Mouse (Mus musculus): ENCODE data around the gene Snapin. TPM values are rescaled to one million over a fixed set of nuclear protein-coding genes. Genes with fewer than 3 reads are reported as not detected.

Gene Snapin
- total and polyA plus RNA-seq, 2 experiments from 2014 or later: 48.2 to 80.4 TPM

DNA sequence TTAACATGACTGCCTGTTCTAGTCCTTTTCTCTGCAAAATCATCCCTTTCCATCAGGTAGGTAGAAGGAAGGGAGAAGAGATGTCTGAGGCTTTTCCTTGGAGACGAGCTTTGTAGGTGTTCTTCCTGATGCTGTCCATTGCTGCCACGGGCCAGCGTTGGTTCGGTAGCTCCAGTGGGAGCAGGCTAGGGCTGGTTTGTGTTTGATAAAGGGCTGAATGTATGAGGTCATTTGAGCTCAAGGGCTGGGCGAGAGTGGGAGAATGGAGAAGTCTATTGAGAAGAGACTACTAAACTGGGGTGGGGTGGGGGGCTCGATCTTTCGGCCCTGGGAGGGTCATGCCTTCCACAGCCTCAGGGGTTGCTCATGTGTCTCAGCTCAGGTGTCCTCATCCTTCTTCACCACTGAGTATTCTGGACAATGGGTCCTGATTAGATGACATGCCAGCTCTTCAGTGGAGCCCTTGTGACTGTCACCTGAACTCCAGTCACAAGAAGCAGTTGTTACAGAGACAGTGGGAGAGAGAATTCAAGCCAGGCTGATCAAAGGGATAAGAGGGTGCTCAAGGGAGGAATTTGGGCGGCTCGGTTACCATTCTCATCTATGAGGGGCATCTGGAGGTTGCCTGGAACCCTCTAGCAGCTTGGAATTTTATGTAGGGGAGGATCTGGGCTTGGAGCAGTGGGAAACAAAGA, 22.3 kb upstream of the Snapin start:
- peaks cover 18% of the 10 kb centered on the region; the same call in 1 of the 2 replicates for H3K27me3 ChIP-seq (ENCODE audit: insufficient read depth, low read length)

DNA sequence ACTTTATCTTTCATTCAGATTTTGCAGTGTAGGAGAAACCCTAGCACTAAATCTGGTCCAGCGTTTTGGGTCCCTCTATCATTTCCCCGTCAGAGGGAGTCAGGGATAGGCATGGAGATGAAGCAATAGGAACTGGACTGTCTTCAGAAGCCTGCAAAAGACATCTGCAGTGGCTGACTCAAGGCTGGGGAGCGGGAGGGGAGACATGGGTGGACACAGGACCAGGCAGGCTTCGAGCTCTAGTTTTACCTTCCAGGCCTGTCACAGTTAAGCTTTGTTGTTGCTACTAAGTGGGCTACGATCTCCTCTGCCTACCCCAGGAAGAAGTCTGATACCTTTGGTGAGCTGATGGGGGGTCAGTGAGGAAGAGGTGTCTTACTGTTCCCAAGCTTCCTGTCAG, 21.4 kb upstream of the Snapin start:
- Histone ChIP-seq H3K4me2 (ENCODE audit: low read depth) (no peak overlapping the region), H3K36me3 (ENCODE audit: insufficient read depth) (0 out of 2 replicates have a peak, but pooled peaks cover 5% of the 10 kb centered on the region), H3K27me3 (ENCODE audit: insufficient read depth, low read length) (peaks cover 18% of the 10 kb centered on the region; the same call in 1 of the 2 replicates), H3K4me1 (ENCODE audit: insufficient read depth) (peaks cover 18% of the 10 kb centered on the region), H3K9ac (no peak overlapping the region), H3K9me3 (ENCODE audit: low read length) (no peaks in the 10 kb centered on the region), H3K4me3 (ENCODE audit: low read depth, low read length) (no peak overlapping the region), H3K27ac (ENCODE audit: low read depth, low read length) (no peak overlapping the region)
- ATAC-seq: no peak
- WGBS: 95% methylated on average over 5 of the region's 5 CpGs
- no peak for TF ChIP-seq CTCF (IDR thresholded peaks at IDR 0.05; ENCODE audit: low read depth)
- no peak for DNase-seq

More for the DNA sequence above, 22.3 kb upstream of the Snapin start:
- Histone ChIP-seq H3K27ac (ENCODE audit: low read depth, low read length) (no peak overlapping the region), H3K9ac (no peak overlapping the region), H3K4me2 (ENCODE audit: low read depth) (no peak overlapping the region), H3K36me3 (ENCODE audit: insufficient read depth) (no peaks in the 10 kb centered on the region), H3K9me3 (ENCODE audit: low read length) (no peaks in the 10 kb centered on the region), H3K4me1 (ENCODE audit: insufficient read depth) (peaks cover 12% of the 10 kb centered on the region), H3K4me3 (ENCODE audit: low read depth, low read length) (no peak overlapping the region)
- no peak for TF ChIP-seq CTCF (IDR thresholded peaks at IDR 0.05; ENCODE audit: low read depth)
- no peak for DNase-seq
- ATAC-seq: no peak
- 82% methylated on average over 9 of the region's 9 CpGs for WGBS

DNA sequence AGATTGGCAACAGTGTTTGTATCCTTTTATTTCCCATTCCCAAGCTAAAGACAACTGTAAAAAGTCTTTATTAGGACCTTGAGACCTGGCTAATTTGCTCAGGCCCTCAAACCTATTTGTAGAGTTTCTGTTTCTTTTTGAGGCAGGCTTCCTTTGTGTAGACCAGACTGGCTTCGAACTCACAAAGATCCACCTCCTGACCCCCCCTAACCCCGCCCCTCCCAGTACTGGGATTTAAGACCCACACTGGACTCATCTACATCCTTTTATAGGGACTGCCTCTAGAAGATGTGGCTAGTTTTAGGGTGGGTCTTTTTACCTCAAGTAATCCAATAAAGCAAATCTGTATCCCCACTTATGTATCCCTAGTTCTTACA, 18.9 kb upstream of the Snapin start:
- no peak for DNase-seq
- TF ChIP-seq CTCF (IDR thresholded peaks at IDR 0.05; ENCODE audit: low read depth): no peak
- H3K4me1 ChIP-seq (ENCODE audit: insufficient read depth): peaks cover 12% of the 10 kb centered on the region
- no peak overlapping the region for H3K9ac ChIP-seq
- H3K4me2 ChIP-seq (ENCODE audit: low read depth): peak overlapping the region; percentile 50
- H3K4me3 ChIP-seq (ENCODE audit: low read depth, low read length): peak overlapping the region; percentile 97
- peak overlapping the region; percentile 22; the same call in 1 of the 2 replicates for H3K27ac ChIP-seq (ENCODE audit: low read depth, low read length)
- 9% methylated on average over 2 of the region's 2 CpGs for WGBS
- H3K36me3 ChIP-seq (ENCODE audit: insufficient read depth): peaks cover 25% of the 10 kb centered on the region; the same call in 1 of the 2 replicates
- no peaks in the 10 kb centered on the region for H3K9me3 ChIP-seq (ENCODE audit: low read length)
- ATAC-seq: peak; percentile 1; the same call in 1 of the 2 replicates
- H3K27me3 ChIP-seq (ENCODE audit: insufficient read depth, low read length): peaks cover 12% of the 10 kb centered on the region; the same call in 1 of the 2 replicates

DNA sequence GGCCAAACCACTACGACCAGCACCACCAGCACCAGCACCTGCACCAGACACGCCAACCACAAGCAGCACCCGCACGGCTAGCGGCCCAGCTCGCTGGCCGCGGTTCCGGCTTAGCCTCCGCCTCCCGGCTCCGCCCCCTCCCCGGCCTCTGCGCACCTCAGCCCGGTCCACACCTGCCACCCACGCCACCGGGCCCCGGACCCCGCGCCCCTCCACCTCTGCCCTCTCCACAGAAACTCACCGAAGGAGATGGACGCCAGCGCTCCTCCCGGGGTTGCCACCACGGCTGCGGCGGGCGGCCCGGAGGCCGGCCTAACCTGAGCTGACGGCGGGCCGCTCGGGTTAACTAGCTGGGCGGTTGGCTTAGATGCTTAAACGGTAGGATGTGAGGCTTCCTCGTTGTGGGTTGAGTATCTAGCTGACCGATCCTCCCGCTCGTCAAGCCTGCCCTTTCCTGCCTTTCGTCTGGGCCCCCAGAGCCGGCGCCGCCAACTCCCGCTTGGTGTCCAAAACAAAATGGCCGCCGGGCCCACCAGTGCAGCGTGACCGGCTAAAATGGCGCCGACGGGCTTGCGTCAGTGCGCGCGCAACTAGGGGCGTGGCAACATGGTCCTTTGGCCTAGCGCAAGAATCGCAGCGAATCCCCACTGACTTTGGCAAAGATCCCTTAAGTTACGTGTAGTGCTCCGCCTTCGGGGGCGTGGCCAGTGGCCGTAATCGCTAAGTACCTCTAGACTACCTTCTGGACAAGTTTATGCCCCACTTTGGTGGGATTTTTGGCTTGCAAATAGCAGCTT, 18.3 kb upstream of the Snapin start, which contains the start of gene Chtop:
Gene Chtop, minus strand, starts transcription at position 549 of the 797 bp plus-strand sequence.
- peak within 1 kb of the TSS; percentile 55 for H3K4me2 ChIP-seq (ENCODE audit: low read depth)
- H3K27me3 ChIP-seq (ENCODE audit: insufficient read depth, low read length): peaks cover 6% of the 10 kb centered on the region; the same call in 1 of the 2 replicates
- peaks cover 9% of the 10 kb centered on the region for H3K4me1 ChIP-seq (ENCODE audit: insufficient read depth)
- TF ChIP-seq CTCF (IDR thresholded peaks at IDR 0.05; ENCODE audit: low read depth): no peak
- 1% methylated on average over 64 of the region's 66 CpGs for WGBS
- ATAC-seq (peak; percentile 94), DNase-seq (peak; percentile 100)
- H3K36me3 ChIP-seq (ENCODE audit: insufficient read depth): peaks cover 27% of the 10 kb centered on the region; the same call in 1 of the 2 replicates
- H3K27ac ChIP-seq (ENCODE audit: low read depth, low read length): peak within 1 kb of the TSS; percentile 96
- H3K4me3 ChIP-seq (ENCODE audit: low read depth, low read length): peak within 1 kb of the TSS; percentile 97
- H3K9me3 ChIP-seq (ENCODE audit: low read length): no peaks in the 10 kb centered on the region
- H3K9ac ChIP-seq: peak within 1 kb of the TSS; percentile 100

DNA sequence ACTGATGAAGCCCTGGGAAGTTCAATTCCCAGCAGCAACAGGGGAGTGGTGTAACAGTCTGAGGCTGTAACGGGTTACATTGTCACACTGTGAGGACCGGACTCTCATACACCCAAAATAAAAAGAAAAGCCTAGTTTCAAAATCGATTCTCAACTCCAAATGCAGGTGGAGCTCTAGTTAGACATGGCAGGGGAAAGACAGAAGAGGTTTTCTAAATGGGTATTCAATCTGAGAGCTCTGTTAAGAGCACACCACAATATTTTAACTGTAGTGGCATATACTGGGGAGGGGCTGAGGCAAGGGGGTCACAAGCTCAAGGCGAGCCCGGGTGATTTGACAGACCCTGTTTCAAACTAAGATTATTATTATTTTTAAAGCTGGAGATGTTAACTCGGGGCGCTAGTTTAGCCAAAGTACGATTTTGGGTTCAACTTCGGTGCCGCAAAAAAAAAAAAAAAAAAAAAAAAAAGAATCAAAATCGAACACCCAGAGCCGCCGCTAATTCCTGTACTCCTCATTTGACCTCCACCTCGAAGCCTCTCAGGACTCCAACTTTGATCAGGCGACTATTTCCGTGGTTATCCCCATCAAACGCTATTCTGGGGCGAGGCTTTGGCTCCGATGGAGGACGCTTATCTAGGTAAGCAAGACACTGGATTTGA, 17.6 kb upstream of the Snapin start:
- no peak; the same call in 1 of the 2 replicates for TF ChIP-seq CTCF (IDR thresholded peaks at IDR 0.05; ENCODE audit: low read depth)
- H3K9ac ChIP-seq: peak overlapping the region; percentile 100
- H3K4me2 ChIP-seq (ENCODE audit: low read depth): peak overlapping the region; percentile 55
- H3K9me3 ChIP-seq (ENCODE audit: low read length): no peaks in the 10 kb centered on the region
- peaks cover 9% of the 10 kb centered on the region for H3K4me1 ChIP-seq (ENCODE audit: insufficient read depth)
- no peaks in the 10 kb centered on the region for H3K27me3 ChIP-seq (ENCODE audit: insufficient read depth, low read length)
- H3K4me3 ChIP-seq (ENCODE audit: low read depth, low read length): peak overlapping the region; percentile 97
- WGBS: 1% methylated on average over 20 of the region's 20 CpGs
- peaks cover 34% of the 10 kb centered on the region; the same call in 1 of the 2 replicates for H3K36me3 ChIP-seq (ENCODE audit: insufficient read depth)
- ATAC-seq (no peak), DNase-seq (no peak)
- peak overlapping the region; percentile 96 for H3K27ac ChIP-seq (ENCODE audit: low read depth, low read length)

DNA sequence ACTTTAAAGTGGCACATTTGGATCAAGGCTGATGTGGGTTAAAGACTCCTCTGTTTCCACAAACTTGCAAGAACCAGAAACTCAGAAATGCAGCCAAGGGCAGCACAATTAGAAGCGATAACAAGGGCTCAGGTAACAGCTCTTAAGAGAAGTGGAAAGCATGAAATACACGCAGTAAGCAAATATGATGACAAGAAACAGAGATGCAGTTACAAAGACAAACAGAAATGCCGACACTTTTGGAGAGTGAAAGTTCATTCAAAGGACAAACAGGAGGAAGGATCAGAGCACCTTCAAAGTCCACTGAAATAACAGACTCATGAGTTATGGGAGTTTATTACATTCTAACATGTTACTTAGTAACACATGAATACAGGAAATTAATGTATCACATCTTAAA, 15.5 kb upstream of the Snapin start:
- Histone ChIP-seq H3K36me3 (ENCODE audit: insufficient read depth) (peaks cover 53% of the 10 kb centered on the region), H3K9me3 (ENCODE audit: low read length) (no peaks in the 10 kb centered on the region)
- 93% methylated on average over 3 of the region's 3 CpGs for WGBS

More for the DNA sequence above, 15.5 kb upstream of the Snapin start:
- no peak for ATAC-seq
- H3K27me3 ChIP-seq (ENCODE audit: insufficient read depth, low read length): no peaks in the 10 kb centered on the region
- no peak for TF ChIP-seq CTCF (IDR thresholded peaks at IDR 0.05; ENCODE audit: low read depth)
- no peak for DNase-seq
- H3K9ac ChIP-seq: no peak overlapping the region
- H3K4me3 ChIP-seq (ENCODE audit: low read depth, low read length): no peak overlapping the region
- peaks cover 9% of the 10 kb centered on the region for H3K4me1 ChIP-seq (ENCODE audit: insufficient read depth)
- H3K27ac ChIP-seq (ENCODE audit: low read depth, low read length): no peak overlapping the region
- H3K4me2 ChIP-seq (ENCODE audit: low read depth): no peak overlapping the region

All from forebrain, postnatal 0 days (tissue).